Mouse (Mus musculus) gastrocnemius, postnatal 10 days (tissue): ENCODE measurements around the gene Pde11a. TPM values are rescaled to one million over a fixed set of nuclear protein-coding genes. Genes with fewer than 3 reads are reported as not detected.

ENCODE experiments used
- DNase-seq: peaks from one replicate; pipeline ENCODE4 v3.0.0; 2021; ENCODE audit warnings: mixed read lengths
- microRNA-seq, 2 experiments: library from miRNA; unstranded; fragments of <30 nt; microRNA quantifications; one replicate each; pipeline ENCODE4 v1.2.0; 2021
- total RNA-seq, 2 experiments: library from RNA; stranded (reverse); gene quantifications; 2 replicates each; pipeline ENCODE4 v1.2.3; 2021

The Pde11a gene
- total RNA-seq, 2 experiments from 2014 or later, result 0.18 to 0.19 TPM

DNA sequence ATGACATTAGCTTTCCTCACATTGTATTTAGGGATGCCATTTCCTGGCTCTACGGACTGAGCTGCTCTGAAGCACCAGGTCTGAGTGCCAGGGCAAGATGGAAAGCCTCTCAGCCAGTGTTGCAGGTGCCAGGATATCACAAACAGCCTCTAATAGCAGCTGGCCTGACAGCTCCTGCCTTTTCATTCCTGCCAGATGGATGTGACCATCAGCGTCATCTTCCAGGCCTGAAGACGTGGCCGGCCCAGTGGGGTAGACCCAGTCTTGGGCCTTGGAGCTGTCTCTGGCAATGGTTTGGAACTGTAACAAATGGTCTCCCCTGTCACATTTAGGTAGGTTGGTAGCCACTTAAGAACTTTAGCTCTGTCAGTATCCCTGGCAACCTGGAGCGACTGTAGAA lies 385.3 kb downstream of the Pde11a start:
- DNase-seq, result no peak

DNA sequence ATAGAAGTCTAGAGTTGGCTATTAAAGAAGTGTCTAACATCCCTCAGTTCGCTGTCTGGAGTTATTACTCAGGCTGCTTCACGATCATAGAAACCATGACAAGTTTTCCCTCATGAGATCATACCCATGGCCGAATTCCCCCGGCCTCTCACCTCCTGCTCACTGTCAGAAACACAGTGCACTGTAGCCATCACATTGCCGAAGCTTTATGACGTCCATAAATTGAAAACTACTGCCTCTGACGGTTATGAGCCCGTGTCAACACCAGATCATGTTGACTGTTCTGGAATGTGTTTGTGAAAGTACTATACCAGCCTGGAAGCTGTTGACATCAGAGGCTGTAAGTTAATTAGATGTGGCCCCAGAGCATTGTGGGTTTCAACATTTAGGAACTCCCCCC lies 387.9 kb downstream of the Pde11a start:
- DNase-seq, result no peak

Small RNA genes lying within 50 kb of the gene (microRNA-seq; reads per million reads assigned to microRNA genes)
- 0 reads per million in 2 experiments for gene Gm44337

Other genes starting within 250 kb of the Pde11a start
- not detected for gene Cyct, start 21.7 kb upstream of the Pde11a start, total RNA-seq
- gene Rbm45, start 31.2 kb upstream of the Pde11a start, total RNA-seq, result 10 to 100 TPM; 17.1 to 19.8 TPM
- gene Osbpl6, start 67.7 kb upstream of the Pde11a start, total RNA-seq, result 10 to 100 TPM; 11.4 to 14.5 TPM